Mouse (Mus musculus): Measurements from ENCODE around the gene Cdhr5.

GRCm38 (mm10) chr7:141228279-141229067 is 48.1 kb downstream of the Cdhr5 start, which contains the start of gene Phrf1:
- TF ChIP-seq CTCF (conservative IDR thresholded peaks at IDR 0.05; ENCODE audit: insufficient read depth, insufficient read length, low read depth, low read length), result peak; percentile 89
- TF ChIP-seq POLR2A (IDR thresholded peaks at IDR 0.05; ENCODE audit: low read depth, low read length), result no peak
